Mouse (Mus musculus) lung, postnatal 4 days (tissue): Measurements from ENCODE around the gene Msl1.
A peak's percentile ranks its signal among the peaks of the same experiment; 100 is the strongest.

Experiments used
- DNase-seq, 2 experiments: peaks; one replicate each; pipeline ENCODE4 v3.0.0; 2021

Msl1 gene

DNA sequence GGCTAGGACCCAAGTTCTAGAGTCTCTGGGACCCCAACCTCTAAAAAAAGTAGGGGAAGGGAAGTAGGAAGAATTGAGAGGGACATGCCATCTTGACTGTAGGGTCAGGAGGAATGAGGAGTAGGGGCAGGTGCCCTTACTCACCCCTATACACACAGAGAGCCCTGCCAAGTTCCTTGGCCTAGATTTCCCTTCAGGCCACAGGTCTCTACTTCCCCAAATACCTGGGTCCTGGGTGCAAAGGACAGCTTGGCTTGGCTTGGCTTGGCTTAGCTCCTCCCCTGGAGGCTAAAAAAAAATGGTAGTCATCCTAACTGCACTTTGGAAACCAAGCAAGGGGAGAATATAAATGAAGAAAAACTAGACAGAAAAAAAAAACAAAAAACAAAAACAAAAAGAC is 30.6 kb upstream of the Msl1 start:
- no peak for DNase-seq

DNA sequence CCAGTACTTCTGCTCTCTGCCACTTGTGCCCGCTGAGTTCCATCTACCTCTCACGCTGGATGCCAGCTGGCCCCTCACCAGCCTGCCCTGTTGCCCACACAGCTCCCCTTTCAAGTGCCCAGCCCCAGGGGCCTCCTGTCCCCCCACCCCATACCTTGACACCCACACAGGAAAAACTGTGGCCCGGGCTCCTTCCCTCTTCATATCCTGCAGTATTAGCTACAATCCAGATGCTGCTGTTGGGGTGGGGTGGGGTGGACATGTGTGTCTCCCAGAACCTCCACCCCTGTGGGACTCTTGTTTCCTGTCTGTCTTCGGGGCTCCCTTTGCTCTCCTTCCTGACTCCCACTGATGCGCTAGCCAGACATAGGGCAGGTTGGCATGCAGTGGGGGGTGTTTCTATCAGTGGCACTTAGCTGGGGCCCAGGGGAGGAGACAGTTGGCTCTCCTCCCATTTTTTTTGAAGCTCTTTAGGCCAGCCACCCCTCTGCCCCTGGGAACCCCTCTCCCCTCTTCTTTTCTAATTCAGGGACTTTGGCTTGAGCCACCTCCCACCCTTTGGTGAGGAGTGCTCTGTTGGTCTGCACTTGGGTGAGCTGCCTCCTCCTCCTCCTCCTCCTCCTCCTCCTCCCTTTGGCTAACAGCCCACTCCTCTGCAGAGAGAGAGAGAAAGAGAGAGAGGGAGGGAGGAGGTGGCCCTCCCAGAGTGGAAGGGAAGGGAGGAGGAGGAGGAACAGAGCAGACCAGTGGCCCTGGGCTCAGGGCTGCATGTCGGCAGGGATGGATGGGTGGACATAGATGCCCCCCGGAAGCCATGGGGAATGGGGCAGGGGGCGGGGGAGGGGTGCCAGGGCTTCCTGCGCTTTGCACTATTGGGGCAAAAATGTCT is 29.7 kb upstream of the Msl1 start:
- DNase-seq = peak in 1 of 2 experiments; percentile 19

- DNase-seq = no peak
These were observed 29.0 kb upstream of the Msl1 start for GRCm38 (mm10) chr11:98766346-98766745.

DNA sequence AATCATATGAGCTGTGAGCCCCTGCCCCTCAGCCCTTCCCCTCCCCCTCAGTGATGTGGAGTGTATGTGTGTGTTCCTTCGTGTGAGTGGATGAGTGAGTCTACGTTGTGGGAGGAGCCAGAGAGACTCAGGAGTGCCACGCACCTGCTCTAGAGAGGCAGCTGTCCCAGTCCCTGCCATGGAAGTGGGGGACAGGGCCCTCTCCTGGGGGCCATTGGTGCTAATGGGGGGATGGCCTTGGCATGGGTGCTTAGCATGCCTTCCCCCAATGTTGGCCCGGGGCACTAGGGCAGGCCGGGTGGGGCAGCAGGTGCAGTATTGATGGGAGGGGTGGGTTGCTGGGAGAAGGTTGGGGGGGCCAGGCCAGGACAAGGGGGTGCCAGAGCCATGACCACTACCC is 28.5 kb upstream of the Msl1 start:
- no peak for DNase-seq

GRCm38 (mm10) chr11:98767276-98767675 is 28.0 kb upstream of the Msl1 start:
- DNase-seq = peak in 1 of 2 experiments; percentile 60

- no peak for DNase-seq
These were observed 27.6 kb upstream of the Msl1 start for GRCm38 (mm10) chr11:98767713-98768112.

DNA sequence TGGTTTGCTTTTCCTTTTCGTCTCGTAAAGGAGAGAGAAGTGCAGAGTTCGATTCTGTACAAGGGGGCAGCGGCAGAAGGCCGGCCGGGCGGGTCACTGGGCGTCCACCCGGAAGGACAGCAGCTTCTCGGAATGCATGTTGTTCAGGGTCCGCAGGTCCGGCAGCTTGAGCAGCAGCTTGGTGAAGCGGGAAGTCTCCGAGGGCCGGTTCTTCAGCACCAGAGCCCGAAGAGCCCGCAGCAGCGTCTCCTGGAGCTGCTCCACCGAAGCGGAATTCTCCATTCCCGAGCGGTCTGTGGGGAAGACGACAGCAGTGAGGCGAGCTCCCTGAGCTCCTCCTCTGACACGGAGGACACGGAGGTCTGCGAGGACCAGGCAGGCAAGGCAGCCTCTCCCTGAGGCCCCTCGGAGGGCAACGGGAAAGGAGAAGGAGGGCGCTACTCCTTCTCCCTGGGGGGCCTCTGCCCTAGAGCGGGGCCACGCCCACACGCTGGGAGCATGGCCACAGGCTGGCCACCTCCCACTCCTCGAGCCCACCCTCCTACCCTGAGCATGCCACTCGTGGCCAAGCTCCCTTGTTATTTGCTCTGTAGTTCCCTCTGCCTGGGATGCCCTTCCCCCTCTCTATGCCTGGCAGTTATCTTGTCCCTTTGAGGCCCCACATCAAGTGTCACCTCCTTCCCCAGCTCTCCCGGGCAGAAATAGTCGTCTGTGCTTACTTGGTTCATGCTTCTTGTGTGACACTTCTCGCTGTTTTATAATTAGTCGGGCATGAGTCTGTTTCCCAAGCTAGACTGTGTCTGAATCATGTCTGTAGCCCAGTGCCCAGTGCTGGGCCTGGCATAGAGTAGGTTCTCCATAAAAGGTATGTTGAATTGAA is 26.9 kb upstream of the Msl1 start:
- peak in 1 of 2 experiments; percentile 53 for DNase-seq

- DNase-seq = no peak
These were observed 26.0 kb upstream of the Msl1 start for GRCm38 (mm10) chr11:98769007-98769954.

DNA sequence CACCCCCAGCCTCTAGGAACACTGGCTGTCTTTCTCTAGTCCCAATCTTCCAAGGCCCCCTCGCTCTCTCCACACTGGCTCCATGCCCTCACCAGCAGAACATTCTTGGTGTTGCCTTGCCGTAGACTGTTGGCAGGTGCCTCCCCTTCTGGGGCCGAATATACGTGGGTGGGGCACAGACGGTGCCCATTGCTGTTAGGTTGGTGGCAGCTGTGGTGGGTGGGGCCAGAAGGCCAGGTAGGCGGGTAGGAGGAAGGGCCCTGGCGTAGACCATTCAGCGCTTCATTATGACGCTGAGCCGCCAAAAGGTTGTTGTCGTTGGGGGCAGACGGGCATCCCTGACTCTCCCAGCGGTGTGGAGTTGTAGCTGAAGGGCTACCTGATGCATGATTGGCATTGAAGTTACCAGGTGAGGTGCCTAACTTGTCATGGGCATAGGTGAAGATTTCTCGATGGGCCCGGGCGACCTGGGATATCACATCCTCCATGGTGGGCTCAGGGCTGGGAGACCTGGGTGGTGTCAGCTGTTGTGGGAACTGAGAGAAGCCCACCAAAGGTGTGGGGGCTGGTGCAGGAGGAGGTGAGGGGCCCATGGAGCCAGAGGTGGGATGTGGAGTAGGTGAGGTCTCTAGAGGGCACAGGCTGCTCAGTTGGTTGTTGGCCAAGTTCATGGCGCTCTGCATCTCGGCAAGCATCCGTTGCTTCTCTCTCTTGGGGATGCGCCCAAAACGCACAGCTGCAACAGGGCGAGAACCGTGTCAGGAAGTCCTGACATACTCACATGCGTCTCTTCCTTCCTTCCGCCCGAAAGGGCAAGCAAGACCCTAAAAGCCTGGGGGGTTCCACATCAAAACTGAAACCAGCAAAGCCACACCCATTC is 25.0 kb upstream of the Msl1 start:
- peak in 1 of 2 experiments; percentile 60 for DNase-seq

DNA sequence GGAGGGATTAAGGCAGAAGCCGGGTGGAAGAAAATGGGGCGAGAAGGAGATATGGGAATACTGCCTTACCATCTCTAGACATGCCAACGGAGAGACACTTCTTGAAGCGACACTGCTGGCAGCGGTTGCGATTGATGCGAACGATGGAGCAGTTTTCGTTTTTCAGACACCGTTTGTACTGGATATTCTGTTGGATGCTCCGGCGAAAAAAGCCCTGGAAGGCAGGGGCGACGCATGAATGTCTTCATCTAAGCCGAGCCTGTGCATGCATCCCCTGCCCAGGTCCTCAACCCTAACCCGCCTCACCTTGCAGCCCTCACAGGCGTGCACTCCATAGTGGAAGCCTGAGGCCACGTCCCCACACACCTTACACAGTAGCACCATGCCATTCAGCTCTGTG is 24.2 kb upstream of the Msl1 start:
- DNase-seq = no peak

GRCm38 (mm10) chr11:98771844-98772525 is 23.3 kb upstream of the Msl1 start:
- no peak for DNase-seq

GRCm38 (mm10) chr11:98772667-98773171 is 22.6 kb upstream of the Msl1 start:
- peak; percentile 78 to 91 for DNase-seq

DNA sequence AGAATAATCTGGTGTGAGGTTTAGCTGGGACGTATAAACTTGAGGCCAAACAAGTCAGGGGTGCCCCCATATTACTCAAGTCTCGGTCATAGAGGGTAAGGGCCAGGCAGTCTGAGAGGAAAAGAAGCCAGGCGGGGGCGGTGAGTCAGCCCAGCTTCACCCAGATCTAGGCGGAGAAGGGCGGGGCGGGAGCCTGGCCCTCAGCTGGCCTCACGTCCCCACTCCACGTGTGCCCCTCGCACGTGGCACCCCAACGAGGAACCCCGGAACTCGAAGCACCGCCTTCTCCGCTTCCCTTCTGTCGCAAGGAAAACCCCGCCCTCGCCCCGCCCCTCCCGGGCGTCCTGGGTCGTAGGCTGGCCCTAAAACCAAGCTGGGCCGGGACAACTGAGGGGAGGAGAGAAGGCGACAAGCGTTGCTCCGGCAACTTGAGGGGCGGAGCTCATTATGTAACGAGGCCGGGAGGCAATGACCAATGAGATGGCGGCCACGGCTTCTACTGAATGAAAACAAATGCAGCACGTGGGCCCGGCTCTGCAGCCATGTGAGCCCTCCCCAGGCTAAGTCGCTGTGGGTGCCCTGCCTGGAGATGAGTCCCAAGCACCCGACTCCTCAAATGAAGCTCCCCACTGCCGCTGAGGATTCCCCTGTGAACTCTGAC is 21.6 kb upstream of the Msl1 start:
- peak; percentile 99 for DNase-seq

DNA sequence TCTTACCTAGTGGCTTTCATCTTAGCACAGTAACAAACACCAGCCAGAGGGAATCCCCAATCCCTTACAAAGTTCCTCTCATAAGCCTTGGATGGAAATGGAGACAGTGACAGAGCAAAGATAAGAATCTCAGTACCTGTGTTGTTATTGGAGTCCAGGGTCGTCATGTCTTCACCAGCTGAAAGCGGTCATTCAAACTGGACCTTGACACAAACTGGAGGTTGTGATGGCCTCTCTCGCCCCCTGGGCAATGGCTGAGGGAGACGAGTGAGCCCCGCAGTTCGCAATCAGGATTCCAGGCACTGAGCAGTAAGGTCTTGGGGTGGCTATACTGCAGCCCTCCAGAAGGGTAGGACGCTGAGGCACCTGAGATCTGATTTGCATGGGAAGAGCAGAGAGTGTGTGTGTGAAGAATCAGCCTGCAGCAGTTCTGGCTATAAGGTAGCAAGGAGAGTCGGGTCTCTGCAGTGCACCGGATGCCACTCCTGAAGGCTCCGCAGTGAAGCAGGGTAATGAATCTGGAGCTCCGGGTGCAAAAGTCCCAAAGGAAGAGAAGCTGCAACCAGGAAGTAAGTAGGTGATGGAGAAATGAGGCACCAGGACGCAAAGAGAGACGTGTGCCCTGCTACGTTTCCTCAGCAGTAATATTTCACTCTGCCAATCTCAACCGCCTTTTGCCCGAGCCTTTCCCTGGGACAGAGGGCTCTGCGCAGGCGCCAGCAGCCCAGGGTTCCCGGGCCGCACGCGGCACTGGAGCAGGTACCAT is 20.6 kb upstream of the Msl1 start, which contains the start of gene Nr1d1:
Nr1d1 (minus strand) TSS at position 752 of the 766 bp plus-strand sequence.
- DNase-seq = no peak

DNA sequence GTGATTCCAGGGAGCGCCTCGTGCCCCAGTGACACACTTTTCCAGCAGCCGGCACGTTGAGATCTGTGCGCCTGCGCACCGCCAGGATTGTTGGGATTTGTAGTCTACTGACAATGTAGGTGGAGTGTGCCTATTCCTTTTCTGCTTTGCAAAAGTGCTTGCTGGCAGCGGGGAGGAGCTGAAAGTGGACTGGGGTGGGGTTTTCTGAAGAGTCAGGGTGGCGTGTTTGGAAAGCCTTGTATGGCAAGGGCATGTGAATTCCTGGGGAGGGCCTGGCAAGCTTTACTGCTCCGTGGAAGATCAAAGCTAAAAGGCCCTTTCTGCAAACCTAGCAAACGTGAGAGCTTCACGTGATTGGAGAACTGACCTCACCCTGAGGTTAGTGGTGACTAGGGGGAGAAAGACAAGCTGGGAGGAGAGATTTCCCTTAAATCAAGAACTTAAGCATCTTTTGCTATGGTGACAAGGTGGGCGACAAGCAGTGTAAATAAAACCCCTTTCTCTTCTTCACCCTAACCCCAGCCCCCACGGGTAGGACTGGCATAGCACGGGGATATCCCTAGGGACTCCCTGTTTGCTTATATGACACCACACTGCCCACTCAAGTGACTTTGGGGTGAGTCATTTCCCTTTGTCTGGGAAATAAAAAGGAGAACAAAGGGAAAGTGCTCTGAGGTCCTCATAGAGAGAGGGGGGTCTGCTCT is 19.8 kb upstream of the Msl1 start:
- DNase-seq = peak; percentile 99

DNA sequence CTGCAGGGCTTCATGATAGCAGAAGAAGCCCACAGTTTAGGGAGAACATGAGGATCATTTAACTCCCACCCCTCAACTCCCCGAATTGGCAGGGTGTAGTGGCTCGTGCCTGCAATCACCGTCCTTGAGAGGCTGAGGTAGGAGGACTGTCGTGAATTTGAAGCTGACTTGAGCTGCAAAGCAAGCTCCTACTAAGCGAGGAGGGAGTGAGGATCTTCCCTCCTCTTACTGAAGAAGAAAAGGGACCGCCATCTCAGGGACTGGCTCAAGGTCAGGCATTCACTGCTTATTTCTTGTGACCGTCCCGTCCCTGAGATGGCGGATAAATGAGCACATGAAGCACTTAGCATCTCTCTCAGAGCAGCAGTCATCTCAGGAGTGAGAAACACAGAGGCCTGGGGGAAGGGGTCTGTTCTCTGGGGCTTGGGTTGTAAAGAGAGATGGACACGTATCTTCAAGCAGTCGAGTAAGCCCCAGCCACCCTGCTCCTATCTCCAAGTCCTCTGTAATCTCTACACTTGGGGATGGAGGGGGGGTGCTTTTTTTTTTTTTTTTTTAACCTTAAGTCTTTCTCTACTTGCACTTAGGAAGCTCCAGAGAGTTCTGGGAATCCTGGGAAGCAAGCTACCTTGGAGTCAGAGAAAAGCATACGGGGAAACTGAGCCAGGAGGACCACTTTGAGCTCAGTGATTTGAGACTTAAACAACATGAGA is 19.1 kb upstream of the Msl1 start:
- DNase-seq = no peak

GRCm38 (mm10) chr11:98776843-98777590 is 18.3 kb upstream of the Msl1 start:
- DNase-seq = peak; percentile 63 to 69
